Mouse (Mus musculus) adrenal gland, adult 8-10 months (tissue): ENCODE data around the gene Gm10800. TPM values are rescaled to one million over a fixed set of nuclear protein-coding genes. Genes with fewer than 3 reads are reported as not detected.
"Not testable (repeated sequence)": the region's sequence is repeated elsewhere in the genome, so short reads cannot be mapped to it uniquely, and the experiment has no call there.

ENCODE experiments used
- DNase-seq: peaks from one replicate; pipeline ENCODE4 v3.0.0; 2022
- total RNA-seq, 4 experiments: library from RNA; stranded (reverse); gene quantifications; 2 replicates each; pipeline ENCODE4 v1.2.4; 2022

Gm10800 gene
- total RNA-seq = under 1 TPM in 2 of 4 experiments, not detected in 2; 0.48 to 0.91 TPM

DNA sequence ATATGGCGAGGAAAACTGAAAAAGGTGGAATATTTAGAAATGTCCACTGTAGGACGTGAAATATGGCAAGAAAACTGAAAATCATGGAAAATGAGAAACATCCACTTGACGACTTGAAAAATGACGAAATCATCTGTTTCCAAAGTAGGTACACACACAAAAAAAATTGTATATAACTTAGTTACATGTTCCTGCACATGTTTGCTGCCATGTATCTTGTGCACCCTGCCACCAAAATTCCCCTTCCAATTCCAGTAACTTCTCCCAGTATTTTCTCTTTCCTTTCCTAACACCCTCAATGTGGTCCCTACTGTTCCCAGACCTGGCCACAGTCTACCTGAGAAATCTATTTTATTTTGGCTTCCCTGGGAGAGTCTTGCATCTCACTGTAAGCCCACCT lies at the start of gene Gm10800:
Gm10800 (minus strand) TSS at position 101 of the 400 bp plus-strand sequence.
- not testable (repeated sequence) for DNase-seq

GRCm38 (mm10) chr2:98697533-98697932 lies 30.4 kb upstream of the Gm10800 start:
- DNase-seq = no peak

- not testable (repeated sequence) for DNase-seq
Observed at GRCm38 (mm10) chr2:98661937-98662336, 5.2 kb downstream of the Gm10800 start, which contains the start of gene Gm10801. Gene Gm10801, plus strand, starts transcription at chr2:98662237.

Other genes with a start within 250 kb of the Gm10800 start
- under 1 TPM in 1 of 4 experiments, not detected in 3; 0.70 TPM for gene Gm10801, start 5.1 kb downstream of the Gm10800 start, total RNA-seq